Mouse (Mus musculus) kidney, adult 2 months (tissue): ENCODE measurements around the gene Cdh4.

Experiments used
- CTCF ChIP-seq: fragments of 200-500 bp; conservative IDR thresholded peaks from 2 replicates; pipeline ENCODE4 v1.5.1; 2011; ENCODE audit warnings: low read depth, mild to moderate bottlenecking, control low read depth, low read length, moderate library complexity, mixed read lengths; ENCODE audit not compliant: insufficient read depth, insufficient read length
- POLR2A ChIP-seq: fragments of 200-500 bp; IDR thresholded peaks from one replicate; pipeline ENCODE4 v1.6.1; 2011; ENCODE audit warnings: low read depth, low read length, control low read depth

- no peak for TF ChIP-seq CTCF
- no peak for TF ChIP-seq POLR2A
Observed at GRCm38 (mm10) chr2:179709111-179709510, 266.9 kb downstream of the Cdh4 start.
